Mouse (Mus musculus) testis, adult 2 months (tissue): ENCODE measurements around the gene P3h3.

Source experiments
- CTCF ChIP-seq: fragments of 200-500 bp; IDR thresholded peaks from 2 replicates; pipeline ENCODE4 v1.5.1; 2012; ENCODE audit warnings: low read depth, mild to moderate bottlenecking, inconsistent platforms, low read length, moderate library complexity; ENCODE audit not compliant: control insufficient read depth, insufficient read depth, insufficient replicate concordance
- POLR2A ChIP-seq: fragments of 200-500 bp; IDR thresholded peaks from 2 replicates; pipeline ENCODE4 v1.6.1; 2012; ENCODE audit warnings: low read depth, mild to moderate bottlenecking, inconsistent platforms, low read length, moderate library complexity; ENCODE audit not compliant: control insufficient read depth

DNA sequence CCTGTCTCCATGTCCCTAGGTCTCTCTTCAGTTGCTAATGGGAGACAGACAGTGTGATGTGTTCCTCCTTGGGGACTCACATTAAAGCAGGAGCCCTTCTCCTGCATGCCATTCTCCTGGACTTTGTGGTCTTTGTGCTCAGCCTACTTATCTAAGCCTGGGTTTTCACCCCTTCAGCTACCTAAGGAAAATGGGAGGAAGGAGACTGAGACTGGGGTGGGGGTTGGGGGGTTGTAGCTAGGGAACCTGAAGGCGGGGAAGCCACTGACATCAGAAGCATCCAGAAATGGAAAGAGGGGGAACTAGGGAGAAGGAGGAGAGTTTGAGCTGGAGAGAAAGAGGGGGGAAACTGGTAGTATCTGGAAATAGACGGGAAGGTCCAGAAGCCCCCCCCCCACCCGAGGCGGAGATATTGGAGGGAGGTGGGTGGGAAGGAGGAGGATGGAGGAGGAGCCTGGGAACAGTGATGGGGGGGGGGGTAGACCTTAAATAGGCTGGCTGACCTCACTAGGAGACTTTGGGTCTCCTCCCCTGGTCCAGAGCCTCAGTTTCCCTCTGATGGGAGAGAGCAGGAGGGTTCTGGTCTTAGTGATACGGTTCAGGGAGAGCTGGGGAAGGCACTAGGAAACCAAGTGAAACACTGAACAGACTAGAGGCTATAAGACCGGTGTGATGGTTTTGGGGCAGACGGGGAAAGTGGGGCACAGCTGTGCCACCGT, 5.0 kb upstream of the P3h3 start:
- TF ChIP-seq POLR2A, result no peak
- no peak for TF ChIP-seq CTCF
